Mouse (Mus musculus) left cerebral cortex, postnatal 36 days (tissue): ENCODE measurements around the gene Ampd3. TPM values are rescaled to one million over a fixed set of nuclear protein-coding genes. Genes with fewer than 3 reads are reported as not detected.
A peak's percentile ranks its signal among the peaks of the same experiment; 100 is the strongest.

ENCODE experiments used
- DNase-seq, 2 experiments: peaks; one replicate each; pipeline ENCODE4 v3.0.0; 2021 to 2022; ENCODE audit warnings: low spot score in 2 of 2, mixed read lengths in 1 of 2
- intact Hi-C: fragments of 180-260 bp; cut with DNase I; formaldehyde crosslinking; loops from one replicate; pipeline ENCODE4 v1.15.1; 2025
- total RNA-seq, 2 experiments: library from RNA; stranded (reverse); gene quantifications; 2 replicates each; pipeline ENCODE4 v1.2.3; 2021

Gene Ampd3
- total RNA-seq, 2 experiments from 2014 or later, result 19.7 to 25.4 TPM

GRCm38 (mm10) chr7:110762605-110763180, 5.3 kb upstream of the Ampd3 start:
- intact Hi-C loops, result no loop called here
- DNase-seq, result no peak

DNA sequence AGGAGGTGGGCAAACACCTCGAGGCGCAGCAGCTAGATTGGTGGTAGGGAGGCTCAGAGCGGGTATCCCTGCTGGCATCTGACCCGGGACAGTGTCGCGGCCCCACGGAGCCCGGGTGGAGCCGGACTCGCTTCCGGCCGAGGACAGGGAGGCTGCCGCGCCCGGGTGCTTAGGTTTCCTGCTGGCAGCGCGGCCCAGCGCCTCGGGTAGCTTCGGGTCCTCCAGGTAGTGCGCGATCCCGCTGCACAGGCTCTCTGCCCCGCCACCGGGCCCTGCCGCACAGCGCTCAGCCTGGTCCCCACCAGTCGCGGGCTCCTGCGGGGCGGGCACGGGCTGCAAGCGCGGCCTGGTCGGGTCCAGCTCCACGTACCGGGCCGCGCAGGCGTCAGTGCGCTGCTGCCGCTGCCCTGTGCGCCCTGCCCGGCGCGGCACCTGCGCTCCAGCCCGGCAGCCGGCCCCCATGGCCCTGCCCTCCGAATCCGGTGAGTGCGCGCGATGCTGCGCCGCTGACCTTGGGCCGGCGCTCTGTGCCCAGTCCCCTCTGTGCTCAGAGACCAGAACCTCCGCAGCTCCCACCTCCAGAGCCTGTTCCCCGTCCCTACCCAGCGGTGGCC, 552 bp downstream of the Ampd3 start:
- intact Hi-C loops, result loop anchor here (5.0 kb wide), 1 partner anchor 34 kb away; no protein-coding TSS in a partner anchor
- DNase-seq, result peak; percentile 53 to 72

DNA sequence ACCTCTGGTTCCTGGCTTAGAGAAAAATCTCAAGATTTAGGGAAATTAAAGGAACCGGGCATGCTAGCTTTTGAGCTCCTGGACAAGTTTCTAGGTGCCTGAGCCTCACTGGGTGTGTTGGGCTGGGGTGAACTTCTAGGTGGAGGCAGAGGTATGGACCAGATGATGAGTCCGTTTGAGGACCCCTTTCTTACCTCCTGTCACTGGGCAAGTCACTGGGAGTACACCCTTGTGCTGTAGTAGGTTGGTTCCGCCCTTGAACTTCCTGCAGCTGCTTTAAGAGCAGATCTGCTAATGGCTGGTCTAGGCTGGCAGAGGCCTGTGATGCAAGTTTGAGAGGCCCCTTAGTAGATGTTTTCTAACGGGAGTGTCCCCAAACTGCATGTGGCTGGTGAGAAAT, 1.1 kb downstream of the Ampd3 start:
- intact Hi-C loops, result loop anchor here (5.0 kb wide), 1 partner anchor 33 kb away; no protein-coding TSS in a partner anchor
- peak in 1 of 2 experiments; percentile 35 for DNase-seq

DNA sequence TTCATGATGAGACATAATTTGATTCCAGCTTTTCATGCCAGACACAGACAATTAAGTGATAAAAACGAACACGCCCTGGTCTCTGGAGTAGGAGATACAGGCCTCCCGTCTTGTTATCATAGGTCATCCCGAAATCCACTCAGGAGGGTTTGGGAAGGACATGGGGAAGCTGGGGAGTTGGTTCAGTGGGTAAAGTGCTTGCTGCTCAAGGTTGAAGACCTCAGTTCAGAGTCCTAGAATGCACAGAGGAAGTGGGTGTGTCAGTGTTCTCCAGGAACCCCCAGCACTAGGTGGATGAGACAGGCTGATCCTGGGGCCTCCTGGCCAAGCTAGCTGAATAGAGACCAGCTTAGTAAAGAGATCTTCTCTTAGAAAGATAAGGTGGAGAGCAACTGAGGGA, 2.9 kb downstream of the Ampd3 start:
- intact Hi-C loops, result no loop called here
- no peak for DNase-seq

DNA sequence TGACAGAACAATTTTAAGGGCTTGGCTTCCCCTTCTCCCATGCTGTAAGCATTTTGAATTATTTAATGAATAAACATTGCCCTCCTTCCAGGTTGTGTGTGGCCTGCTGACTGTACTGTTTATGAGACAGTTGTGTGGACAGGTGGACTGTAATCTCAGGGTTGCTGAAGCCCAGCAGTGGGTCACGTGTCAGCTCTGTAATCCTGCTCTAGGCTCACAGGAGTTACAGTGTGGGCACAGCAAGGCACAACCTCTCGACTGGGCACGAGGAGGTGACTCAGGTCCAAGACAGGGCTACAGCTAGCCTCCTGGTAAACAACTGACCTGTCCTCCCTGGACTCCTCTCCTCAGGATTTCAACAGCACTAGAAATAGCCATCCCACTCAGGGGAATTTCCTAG, 4.3 kb downstream of the Ampd3 start:
- intact Hi-C loops, result no loop called here
- DNase-seq, result no peak

GRCm38 (mm10) chr7:110773204-110774002, 5.4 kb downstream of the Ampd3 start:
- intact Hi-C loops, result no loop called here
- peak; percentile 53 to 56 for DNase-seq

GRCm38 (mm10) chr7:110774077-110774476, 6.1 kb downstream of the Ampd3 start:
- intact Hi-C loops, result no loop called here
- DNase-seq, result peak in 1 of 2 experiments; percentile 16

DNA sequence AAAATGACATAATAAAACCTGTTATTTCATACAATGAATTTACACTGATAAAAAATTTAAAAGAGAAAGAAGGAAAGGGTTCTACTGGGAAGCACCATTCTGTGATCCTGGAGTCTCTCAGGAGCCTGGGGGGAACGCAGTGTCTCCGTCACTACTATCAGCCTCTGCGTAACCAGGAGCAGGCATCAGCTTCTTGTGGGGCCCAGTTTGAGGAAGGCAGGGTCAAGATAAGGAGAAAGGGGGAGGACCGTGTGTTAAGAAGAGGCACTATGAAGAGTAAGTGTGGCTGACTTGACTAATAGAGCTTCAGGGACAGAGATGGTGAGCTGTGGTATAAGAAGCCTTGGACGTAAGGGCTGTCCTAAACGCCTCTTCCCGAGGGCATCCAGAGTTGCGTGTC, 6.7 kb downstream of the Ampd3 start:
- no peak for DNase-seq
- intact Hi-C loops, result no loop called here

GRCm38 (mm10) chr7:110777146-110778001, 9.4 kb downstream of the Ampd3 start:
- intact Hi-C loops, result no loop called here
- no peak for DNase-seq

DNA sequence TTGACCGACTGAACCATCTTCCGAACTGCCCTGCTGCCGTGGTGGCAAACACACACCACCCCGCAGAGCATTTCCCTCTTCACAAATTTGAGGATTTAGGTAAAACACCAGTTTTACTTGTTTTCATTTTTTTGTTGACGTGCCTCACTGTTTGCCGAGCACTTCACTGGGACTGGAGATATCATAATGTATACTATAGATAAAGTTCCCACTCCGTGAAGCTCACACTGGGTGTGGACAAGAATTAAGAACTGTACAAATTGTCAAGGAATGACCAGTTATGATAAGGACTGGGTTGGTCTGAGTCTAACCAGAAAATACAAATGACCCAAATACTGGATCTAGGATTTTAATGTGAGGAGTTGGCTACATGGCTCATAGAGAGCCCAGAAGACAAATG, 10.9 kb downstream of the Ampd3 start:
- intact Hi-C loops, result no loop called here
- no peak for DNase-seq

GRCm38 (mm10) chr7:110779605-110780111, 11.7 kb downstream of the Ampd3 start:
- intact Hi-C loops, result no loop called here
- no peak for DNase-seq

DNA sequence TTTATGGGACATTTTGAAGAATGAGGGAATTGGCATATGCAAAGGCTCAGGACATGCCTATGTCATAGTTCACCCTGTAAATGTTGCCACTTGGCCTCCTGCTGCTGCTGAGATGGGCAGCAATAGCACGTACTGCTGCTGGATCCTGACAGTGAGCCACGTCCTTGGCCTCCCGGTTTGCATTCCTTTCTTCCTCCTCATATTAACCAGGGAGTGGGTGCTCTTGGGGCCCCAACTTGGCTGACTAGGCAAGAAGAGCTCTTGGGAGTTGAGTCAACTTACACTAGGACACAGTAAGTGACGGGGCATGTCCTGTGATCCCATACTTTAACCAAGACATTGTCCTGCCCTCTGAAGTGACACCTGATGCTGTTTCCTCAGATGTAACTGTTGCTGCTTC, 12.5 kb downstream of the Ampd3 start:
- no peak for DNase-seq
- intact Hi-C loops, result no loop called here

DNA sequence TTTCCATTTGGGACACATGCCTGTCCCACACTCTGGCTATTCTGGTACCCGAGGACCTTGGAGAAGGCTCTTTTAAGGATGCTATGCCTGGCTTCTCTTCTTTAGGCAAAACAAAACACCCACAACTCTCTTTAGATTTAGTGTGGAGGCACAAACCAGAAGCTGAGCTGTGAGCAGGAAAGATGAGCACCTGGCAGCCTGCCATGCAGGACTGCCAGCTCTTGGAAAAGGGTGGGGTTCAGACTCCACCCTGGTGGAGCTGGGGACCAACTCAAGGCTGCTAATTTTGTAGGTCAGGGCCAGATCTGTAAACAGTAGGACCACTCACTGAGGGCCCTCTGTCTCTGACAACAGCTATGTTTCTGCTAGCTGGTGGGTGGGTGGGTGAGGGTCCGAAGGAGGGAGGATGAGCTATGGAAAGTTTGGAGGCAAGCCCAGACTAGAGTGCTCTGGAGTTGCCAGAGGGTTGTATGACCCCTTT, 13.3 kb downstream of the Ampd3 start:
- DNase-seq, result peak; percentile 64 to 75
- intact Hi-C loops, result no loop called here

GRCm38 (mm10) chr7:110782135-110782534, 14.1 kb downstream of the Ampd3 start:
- no peak for DNase-seq
- intact Hi-C loops, result no loop called here

DNA sequence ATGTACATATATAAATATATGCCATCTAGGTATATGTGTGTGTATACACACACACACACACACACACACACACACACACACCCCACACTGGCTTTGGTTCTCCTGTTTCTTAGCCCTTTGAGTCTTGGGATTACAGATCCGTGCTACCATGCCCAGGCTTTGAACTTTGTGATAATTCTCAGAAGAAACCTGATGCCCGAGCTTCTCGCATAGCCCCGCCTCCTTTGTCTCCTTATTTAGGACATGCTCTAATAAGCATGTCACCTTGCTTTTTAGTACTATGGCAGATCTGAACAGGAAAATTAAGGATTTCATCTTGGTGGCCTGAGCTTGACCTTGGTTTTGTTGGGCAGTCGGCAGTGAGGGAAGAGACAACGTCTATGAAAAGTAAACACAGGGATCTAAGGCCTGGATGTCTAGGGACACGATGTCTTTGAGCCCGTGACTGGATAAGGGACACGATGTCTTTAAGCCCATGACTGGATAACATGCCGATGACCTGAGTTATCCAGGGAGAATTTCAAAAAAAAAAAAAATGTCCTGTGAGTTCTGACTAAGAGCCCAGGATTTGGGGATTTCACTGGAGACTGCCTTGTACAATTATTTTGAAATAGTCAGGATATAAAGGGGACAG, 15.0 kb downstream of the Ampd3 start:
- DNase-seq, result no peak
- intact Hi-C loops, result no loop called here

DNA sequence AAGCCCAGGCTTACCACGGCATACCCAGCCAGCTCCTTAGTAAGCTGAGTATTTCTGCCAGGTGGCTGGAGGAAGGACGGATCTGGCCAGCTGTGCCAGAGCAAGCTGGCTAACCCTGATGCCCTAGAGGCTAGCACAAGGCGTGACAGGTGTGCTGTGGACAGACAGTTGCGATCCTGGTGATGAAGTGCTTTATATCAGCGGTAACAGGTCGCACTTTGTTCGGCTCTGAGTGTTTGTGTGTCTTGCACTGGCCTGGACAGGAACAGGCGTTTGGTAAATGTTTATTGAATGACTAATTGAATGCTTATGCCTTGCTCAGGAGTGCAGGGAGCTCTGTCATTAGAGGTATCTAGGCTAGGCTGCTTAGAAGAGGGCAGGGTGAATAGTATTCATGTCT, 17.0 kb downstream of the Ampd3 start:
- intact Hi-C loops, result no loop called here
- no peak for DNase-seq

DNA sequence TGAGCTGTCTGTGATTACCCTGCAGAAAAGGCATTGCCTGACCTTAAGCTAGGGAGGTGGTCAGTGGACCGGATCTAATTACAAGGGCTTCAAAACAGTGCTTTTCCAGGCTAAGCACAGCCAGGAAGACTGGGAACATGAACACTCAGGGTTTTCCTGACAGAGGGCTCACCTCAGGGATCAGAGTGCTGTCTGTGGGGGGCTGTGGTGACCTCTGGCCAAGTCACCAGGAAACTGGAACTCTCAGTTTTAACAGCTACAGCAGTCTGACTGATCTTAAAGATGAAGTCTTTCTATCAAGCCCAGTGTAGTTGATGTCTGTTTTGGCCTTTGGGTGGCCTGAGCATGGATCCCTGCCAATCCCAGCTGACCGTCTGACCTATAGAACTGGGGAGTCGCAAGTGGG, 17.7 kb downstream of the Ampd3 start:
- DNase-seq, result no peak
- intact Hi-C loops, result no loop called here

DNA sequence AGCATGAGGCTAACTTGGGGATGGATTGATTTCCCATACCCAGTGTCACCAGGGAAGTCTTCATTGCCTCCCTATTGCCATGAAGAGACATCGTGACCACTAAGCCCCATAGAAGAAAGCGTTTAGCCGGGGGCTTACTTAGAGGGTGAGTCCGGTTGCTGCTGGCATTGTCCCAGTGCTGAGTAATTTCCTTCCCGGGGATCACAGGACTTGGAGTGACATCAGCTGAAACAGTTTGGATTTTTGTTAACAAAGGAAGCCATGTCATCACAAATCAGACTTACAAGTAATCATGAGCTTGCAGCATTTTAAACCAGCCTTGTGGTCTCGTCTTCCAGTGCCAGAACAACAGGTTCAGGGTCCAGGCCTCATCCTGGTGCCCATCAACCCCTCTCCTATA, 19.3 kb downstream of the Ampd3 start:
- no peak for DNase-seq
- intact Hi-C loops, result no loop called here

GRCm38 (mm10) chr7:110790878-110791277, 22.9 kb downstream of the Ampd3 start:
- intact Hi-C loops, result no loop called here
- no peak for DNase-seq
